Mouse (Mus musculus) stomach, postnatal 0 days (tissue): ENCODE data around the gene Plin4. TPM values are rescaled to one million over a fixed set of nuclear protein-coding genes. Genes with fewer than 3 reads are reported as not detected.
"Not testable (repeated sequence)": the region's sequence is repeated elsewhere in the genome, so short reads cannot be mapped to it uniquely, and the experiment has no call there.

ENCODE experiments used
- ATAC-seq: fragments of 200-750 bp; cut with Nextera tagmentation; 2 replicates; pipeline ENCODE4 v1.8.0; 2017; ENCODE audit not compliant: low FRiP score, low TSS enrichment
- DNase-seq: peaks from one replicate; pipeline ENCODE4 v3.0.0-alpha.2; 2016; ENCODE audit warnings: low spot score
- H3K27ac ChIP-seq: fragments of 300-500 bp; sonication (generic); replicated peaks from 2 replicates; pipeline ENCODE4 v1.5.1; 2014; ENCODE audit warnings: mild to moderate bottlenecking, control low read depth
- H3K27me3 ChIP-seq: fragments of 300-500 bp; sonication (generic); 2 replicates; pipeline ENCODE4 v1.6.1; 2014; ENCODE audit warnings: low read length; ENCODE audit not compliant: control insufficient read depth, insufficient read depth
- H3K36me3 ChIP-seq: fragments of 300-500 bp; sonication (generic); 2 replicates; pipeline ENCODE4 v1.6.1; 2014; ENCODE audit warnings: low read length, mixed read lengths; ENCODE audit not compliant: control insufficient read depth, insufficient read depth
- H3K4me1 ChIP-seq: fragments of 300-500 bp; sonication (generic); replicated peaks from 2 replicates; pipeline ENCODE4 v1.6.1; 2014; ENCODE audit warnings: antibody characterized with exemption; ENCODE audit not compliant: control insufficient read depth, insufficient read depth
- H3K4me2 ChIP-seq: fragments of 300-500 bp; sonication (generic); replicated peaks from 2 replicates; pipeline ENCODE4 v1.6.1; 2014; ENCODE audit warnings: low read depth, mild to moderate bottlenecking, control low read depth, moderate library complexity
- H3K4me3 ChIP-seq: fragments of 300-500 bp; sonication (generic); 2 replicates; pipeline ENCODE4 v1.5.1; 2014; ENCODE audit warnings: low read depth, low read length, control low read depth
- H3K9ac ChIP-seq: fragments of 300-500 bp; sonication (generic); 2 replicates; pipeline ENCODE4 v1.6.1; 2014; ENCODE audit warnings: mild to moderate bottlenecking, low read length, control low read depth, mixed read lengths
- H3K9me3 ChIP-seq: fragments of 300-500 bp; sonication (generic); 2 replicates; pipeline ENCODE4 v1.6.1; 2016; ENCODE audit warnings: low read length; ENCODE audit not compliant: control insufficient read depth
- CTCF ChIP-seq: IDR thresholded peaks from 2 replicates; pipeline ENCODE4 v1.5.1; 2016; ENCODE audit warnings: antibody characterized with exemption, low read depth, mild to moderate bottlenecking, moderate library complexity
- EP300 ChIP-seq: optimal IDR thresholded peaks from 2 replicates; pipeline ENCODE3; 2016; ENCODE audit warnings: antibody characterized with exemption
- WGBS: fragments of 180-500 bp; shearing (Covaris S2); extraction: QIAGEN DNeasy Blood & Tissue Kit; methylation state at CpG from one replicate; pipeline ENCODE4 v1.1.7; 2014; 5-methylcytosine and 5-hydroxymethylcytosine counted together
- polyA plus RNA-seq: library from polyadenylated mRNA; unstranded; fragments of >200 nt; fragmentation: Nextera tagmentation; extraction: Ambion mirVana; gene quantifications from 2 replicates; pipeline ENCODE4 v1.2.1, GENCODE M21; 2015

The Plin4 gene
- polyA plus RNA-seq, 1 experiment from 2014 or later = 0.95 TPM

DNA sequence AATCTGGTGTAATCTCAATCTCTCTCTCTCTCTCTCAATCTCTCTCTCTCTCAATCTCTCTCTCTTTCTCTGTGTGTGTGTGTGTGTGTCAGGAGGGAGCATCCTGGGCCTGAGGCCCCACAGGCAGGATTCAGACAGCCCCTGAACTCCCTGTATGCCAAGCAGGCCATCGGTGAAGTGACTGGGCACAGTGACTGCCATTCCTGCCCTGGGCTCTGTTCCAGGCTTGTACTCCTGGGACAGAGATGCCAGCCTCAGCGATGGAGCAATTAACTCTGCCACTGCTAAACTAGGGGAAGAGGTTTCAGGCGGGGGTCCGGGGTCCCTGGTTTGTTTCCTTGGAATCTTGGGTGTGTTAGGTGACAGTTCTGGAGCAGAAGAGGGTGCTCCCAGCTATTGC is 968 bp upstream of the Plin4 start:
- Histone ChIP-seq H3K27ac (no peak overlapping the region), H3K4me2 (no peak overlapping the region), H3K9me3 (no peaks in the 10 kb centered on the region), H3K9ac (no peak overlapping the region), H3K27me3 (no peaks in the 10 kb centered on the region), H3K4me3 (no peak overlapping the region), H3K36me3 (no peaks in the 10 kb centered on the region), H3K4me1 (no peaks in the 10 kb centered on the region)
- ATAC-seq (no peak), DNase-seq (no peak)
- WGBS = 70% methylated on average over 4 of the region's 4 CpGs
- TF ChIP-seq EP300 = no peak
- TF ChIP-seq CTCF = no peak

GRCm38 (mm10) chr17:56108334-56109044 is 1.1 kb downstream of the Plin4 start:
- no peaks in the 10 kb centered on the region for H3K9me3 ChIP-seq
- H3K4me3 ChIP-seq = peak overlapping the region; percentile 15; the same call in 1 of the 2 replicates
- H3K36me3 ChIP-seq = no peaks in the 10 kb centered on the region; the same call in 1 of the 2 replicates
- peak overlapping the region; percentile 24; the same call in 1 of the 2 replicates for H3K27ac ChIP-seq
- no peaks in the 10 kb centered on the region for H3K4me1 ChIP-seq
- DNase-seq = no peak
- H3K9ac ChIP-seq = no peak overlapping the region; the same call in 1 of the 2 replicates
- TF ChIP-seq EP300 (no peak), CTCF (no peak)
- 73% methylated on average over 6 of the region's 6 CpGs for WGBS
- ATAC-seq = peak; percentile 12; the same call in 1 of the 2 replicates
- no peaks in the 10 kb centered on the region for H3K27me3 ChIP-seq
- H3K4me2 ChIP-seq = peak overlapping the region; percentile 31; the same call in 1 of the 2 replicates

GRCm38 (mm10) chr17:56107736-56108135 is 1.9 kb downstream of the Plin4 start:
- Histone ChIP-seq H3K4me1 (no peaks in the 10 kb centered on the region), H3K4me2 (no peak overlapping the region), H3K36me3 (no peaks in the 10 kb centered on the region; the same call in 1 of the 2 replicates), H3K9me3 (no peaks in the 10 kb centered on the region), H3K27me3 (no peaks in the 10 kb centered on the region), H3K4me3 (no peak overlapping the region), H3K9ac (no peak overlapping the region), H3K27ac (no peak overlapping the region)
- WGBS = 66% methylated on average over 2 of the region's 2 CpGs
- TF ChIP-seq CTCF (no peak), EP300 (no peak)
- no peak for DNase-seq
- no peak for ATAC-seq

DNA sequence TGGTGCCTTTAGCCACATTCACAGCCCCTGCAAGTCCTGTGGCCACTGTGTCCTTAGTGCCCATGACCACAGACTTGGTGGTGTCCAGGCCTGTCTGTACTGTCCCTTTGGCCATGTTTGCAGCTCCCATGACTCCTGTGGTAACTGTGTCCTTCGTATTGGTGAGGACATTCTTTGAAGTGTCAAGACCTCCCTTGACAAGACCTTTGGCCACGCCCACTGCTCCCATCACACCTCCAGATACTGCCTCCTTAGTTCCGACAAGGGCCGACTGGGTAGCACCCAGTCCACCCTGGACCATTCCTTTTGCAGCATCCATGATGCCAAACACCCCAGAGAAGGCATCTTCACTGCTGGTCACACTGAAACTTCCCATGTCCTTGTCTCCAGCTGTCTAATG is 2.6 kb downstream of the Plin4 start:
- 71% methylated on average over 4 of the region's 4 CpGs for WGBS
- no peak overlapping the region for H3K4me3 ChIP-seq
- no peaks in the 10 kb centered on the region; the same call in 1 of the 2 replicates for H3K36me3 ChIP-seq
- no peaks in the 10 kb centered on the region for H3K4me1 ChIP-seq
- no peak for DNase-seq
- no peak overlapping the region for H3K4me2 ChIP-seq
- no peaks in the 10 kb centered on the region for H3K9me3 ChIP-seq
- H3K9ac ChIP-seq = no peak overlapping the region
- H3K27ac ChIP-seq = no peak overlapping the region
- H3K27me3 ChIP-seq = no peaks in the 10 kb centered on the region
- no peak for ATAC-seq
- TF ChIP-seq EP300 (no peak), CTCF (no peak)

DNA sequence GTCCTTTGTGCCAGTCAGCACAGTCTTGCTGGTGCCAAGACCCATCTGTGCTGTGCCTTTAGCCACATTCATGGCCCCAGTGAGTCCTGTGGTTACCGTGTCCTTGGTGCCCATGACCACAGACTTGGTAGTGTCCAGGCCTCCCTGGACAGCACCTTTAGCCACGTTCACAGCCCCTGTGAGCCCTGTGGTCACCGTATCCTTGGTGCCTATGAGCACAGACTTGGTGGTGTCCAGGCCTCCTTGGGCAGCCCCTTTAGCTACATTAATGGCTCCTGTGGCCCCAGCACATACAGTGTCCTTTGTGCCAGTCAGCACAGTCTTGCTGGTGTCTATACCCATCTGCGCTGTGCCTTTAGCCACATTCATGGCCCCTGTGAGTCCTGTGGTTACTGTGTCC is 3.2 kb downstream of the Plin4 start:
- H3K4me3 ChIP-seq, H3K27ac ChIP-seq, H3K9me3 ChIP-seq, H3K27me3 ChIP-seq, ATAC-seq, H3K4me1 ChIP-seq, H3K4me2 ChIP-seq, H3K9ac ChIP-seq, DNase-seq, H3K36me3 ChIP-seq: not testable (repeated sequence)
- 96% methylated on average over 4 of the region's 4 CpGs for WGBS

DNA sequence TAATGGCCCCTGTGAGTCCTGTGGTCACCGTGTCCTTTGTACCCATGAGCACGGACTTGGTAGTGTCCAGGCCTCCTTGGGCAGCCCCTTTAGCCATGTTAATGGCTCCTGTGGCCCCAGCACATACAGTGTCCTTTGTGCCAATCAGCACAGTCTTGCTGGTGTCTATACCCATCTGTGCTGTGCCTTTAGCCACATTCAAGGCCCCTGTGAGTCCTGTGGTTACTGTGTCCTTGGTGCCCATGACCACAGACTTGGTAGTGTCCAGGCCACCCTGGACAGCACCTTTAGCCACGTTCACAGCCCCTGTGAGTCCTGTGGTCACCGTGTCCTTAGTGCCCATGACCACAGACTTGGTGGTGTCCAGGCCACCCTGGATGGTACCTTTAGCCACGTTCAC is 4.8 kb downstream of the Plin4 start:
- not testable (repeated sequence) for H3K4me2 ChIP-seq, DNase-seq, H3K27ac ChIP-seq, H3K36me3 ChIP-seq, H3K4me1 ChIP-seq, H3K27me3 ChIP-seq, H3K9ac ChIP-seq, H3K9me3 ChIP-seq, ATAC-seq, H3K4me3 ChIP-seq
- WGBS = 89% methylated on average over 2 of the region's 5 CpGs
